ENCODE assay signal across 9 mouse cellular contexts in genomic region chr11:116653709-116654221, GRCm38 (mm10). TPM values are rescaled to one million over a fixed set of nuclear protein-coding genes. Genes with fewer than 3 reads are reported as not detected.
DNase-seq lines count a peak whose midpoint lies in the region; ATAC-seq and TF ChIP-seq lines count a peak whose summit lies in the region.
"Had no signal": no experiment of that assay in that cellular context is flagged by ENCODE, and none has a peak within 500 bp of the region (broad histone marks: within the 10 kb centered on the region; RNA-seq: fewer than 3 reads in every experiment).

No protein-coding gene starts in this region.

- H3K4me1 ChIP-seq in G1E (ENCODE audit: insufficient read depth, low read depth, low read length) = peaks cover 52% of the 10 kb centered on the region
- H3K4me1 ChIP-seq in cortical plate, adult 2 months (ENCODE audit: control insufficient read depth, insufficient read depth, low read length) = peaks cover 8% of the 10 kb centered on the region
- H3K4me1 ChIP-seq in limb, embryonic 15.5 days = peaks cover 59% of the 10 kb centered on the region
- H3K4me1 ChIP-seq in neural tube, embryonic 14.5 days (ENCODE audit: control insufficient read depth, insufficient read depth, low read length) = peaks cover 19% of the 10 kb centered on the region

- no peak for TF ChIP-seq POLR2A in cortical plate, adult 2 months (IDR thresholded peaks at IDR 0.05; ENCODE audit: extremely low read depth, insufficient read depth, low read length)

- peaks cover 53% of the 10 kb centered on the region for H3K27me3 ChIP-seq in G1E (ENCODE audit: insufficient read depth, low read length)
- H3K27me3 ChIP-seq in limb, embryonic 15.5 days = peaks cover 32% of the 10 kb centered on the region
- H3K27me3 ChIP-seq in neural tube, embryonic 14.5 days (ENCODE audit: control insufficient read depth, insufficient read depth, low read length) = peaks cover 12% of the 10 kb centered on the region

- peak overlapping the region; percentile 81 for H3K27ac ChIP-seq in cortical plate, adult 2 months (ENCODE audit: insufficient read depth, low read length)
- no peak overlapping the region for H3K27ac ChIP-seq in limb, embryonic 15.5 days
- 0 out of 2 replicates have a peak overlapping the region, but pooled peaks have one; percentile 28 for H3K27ac ChIP-seq in neural tube, embryonic 14.5 days (ENCODE audit: low read depth, low read length)

- peaks cover 4% of the 10 kb centered on the region; the same call in 1 of the 2 replicates for H3K9me3 ChIP-seq in G1E (replicated peaks)
- no peaks in the 10 kb centered on the region for H3K9me3 ChIP-seq in limb, embryonic 15.5 days
- H3K9me3 ChIP-seq in neural tube, embryonic 14.5 days (ENCODE audit: control insufficient read depth, low read length) = no peaks in the 10 kb centered on the region

- peak overlapping the region; percentile 94 for H3K4me2 ChIP-seq in limb, embryonic 15.5 days
- peak overlapping the region; percentile 96 for H3K4me2 ChIP-seq in neural tube, embryonic 14.5 days (ENCODE audit: low read depth, low read length)

- ATAC-seq in G1E (ENCODE audit: extremely low read depth, insufficient number of reproducible peaks, low FRiP score, poor library complexity, severe bottlenecking) = no peak
- no peak for ATAC-seq in limb, embryonic 15.5 days (ENCODE audit: insufficient number of reproducible peaks, low FRiP score, low TSS enrichment, low read depth)
- 0 out of 2 replicates have a peak, but pooled peaks have one; percentile 50 for ATAC-seq in neural tube, embryonic 14.5 days (ENCODE audit: low read depth)

- H3K36me3 ChIP-seq in G1E (replicated peaks) = no peaks in the 10 kb centered on the region
- H3K36me3 ChIP-seq in limb, embryonic 15.5 days = no peaks in the 10 kb centered on the region
- H3K36me3 ChIP-seq in neural tube, embryonic 14.5 days (ENCODE audit: control insufficient read depth, insufficient read depth, low read length) = no peaks in the 10 kb centered on the region

- WGBS in limb, embryonic 15.5 days = under 1% methylated on average over 47 of the region's 47 CpGs
- under 1% methylated on average over 34 of the region's 47 CpGs for WGBS in neural tube, embryonic 14.5 days

- H3K4me3 ChIP-seq in G1E (ENCODE audit: low read depth, low read length) = peak overlapping the region; percentile 23; the same call in 1 of the 2 replicates
- H3K4me3 ChIP-seq in cortical plate, adult 2 months (ENCODE audit: insufficient read depth, low read length) = peak overlapping the region; percentile 74
- H3K4me3 ChIP-seq in limb, embryonic 15.5 days = peak overlapping the region; percentile 57
- peak overlapping the region; percentile 57 for H3K4me3 ChIP-seq in neural tube, embryonic 14.5 days (ENCODE audit: low read depth, low read length)

- peak overlapping the region; percentile 62 for H3K9ac ChIP-seq in limb, embryonic 15.5 days
- H3K9ac ChIP-seq in neural tube, embryonic 14.5 days (replicated peaks; ENCODE audit: low read depth, low read length) = peak overlapping the region; percentile 72

- no peak for TF ChIP-seq CTCF in G1E (IDR thresholded peaks at IDR 0.05; ENCODE audit: low read depth, low read length)
- no peak for TF ChIP-seq CTCF in cortical plate, adult 2 months (IDR thresholded peaks at IDR 0.05; ENCODE audit: extremely low read depth, insufficient read depth, low read length)

- DNase-seq in gastrocnemius, postnatal 10 days = peak; percentile 61
- no peak for DNase-seq in gastrocnemius, adult 18-20 months (ENCODE audit: low spot score)
- DNase-seq in G1E (ENCODE audit: low spot score) = no peak
- DNase-seq in heart, postnatal 10 days = peak; percentile 60 to 72
- DNase-seq in thymus, adult 18-20 months = no peak

- intact Hi-C loops in heart, postnatal 10 days (cut with DNase I) = no loop called here

RNA-seq across cellular contexts. Expression of gene Cygb, which starts 0.3 kb away (rescaled TPM):
- total RNA-seq in gastrocnemius, postnatal 10 days (2021) = 10 to 100 TPM; 26.6 to 30.3 TPM
- total RNA-seq in gastrocnemius, adult 18-20 months (2021) = 10 to 100 TPM; 10.5 to 15.0 TPM
- not detected in 2 replicates for total RNA-seq in G1E (2014; fragmentation: Nextera tagmentation)
- total RNA-seq in G1E (2017) = not detected in 2 replicates
- polyA plus RNA-seq in G1E (2012) = 0.05 TPM in 1 of 2 replicates, not detected in the other
- 49.6 and 49.8 TPM in 2 replicates for polyA plus RNA-seq in cortical plate, adult 2 months (2012; rRNA removed)
- 10 to 100 TPM; 76.2 to 85.4 TPM for total RNA-seq in heart, postnatal 10 days (2021)
- 20.1 and 22.2 TPM in 2 replicates for polyA plus RNA-seq in limb, embryonic 15.5 days (2015; fragmentation: Nextera tagmentation; extraction: Ambion mirVana)
- polyA plus RNA-seq in neural tube, embryonic 14.5 days (2014; fragmentation: Nextera tagmentation; extraction: Ambion mirVana) = 23.7 and 29.1 TPM in 2 replicates
- total RNA-seq: CH12.LX had no signal

RNA-seq across cellular contexts. Expression of gene Prcd, which starts 0.4 kb away (rescaled TPM):
- total RNA-seq in gastrocnemius, postnatal 10 days (2021) = under 1 TPM in 1 of 2 experiments, not detected in 1; 0.81 TPM
- under 1 TPM; 0.34 to 0.50 TPM for total RNA-seq in gastrocnemius, adult 18-20 months (2021)
- total RNA-seq in G1E (2014; fragmentation: Nextera tagmentation) = 2.6 and 4.3 TPM in 2 replicates
- total RNA-seq in G1E (2017) = 3.2 and 3.7 TPM in 2 replicates
- polyA plus RNA-seq in G1E (2012) = 1.5 and 1.9 TPM in 2 replicates
- polyA plus RNA-seq in cortical plate, adult 2 months (2012; rRNA removed) = 8.2 and 8.4 TPM in 2 replicates
- total RNA-seq in heart, postnatal 10 days (2021) = 1 to 10 TPM; 1.4 to 1.7 TPM
- polyA plus RNA-seq in limb, embryonic 15.5 days (2015; fragmentation: Nextera tagmentation; extraction: Ambion mirVana) = 1.9 and 2.6 TPM in 2 replicates
- 2.7 and 3.1 TPM in 2 replicates for polyA plus RNA-seq in neural tube, embryonic 14.5 days (2014; fragmentation: Nextera tagmentation; extraction: Ambion mirVana)
- total RNA-seq: CH12.LX had no signal

RNA-seq across cellular contexts. Expression of gene Rhbdf2, which starts 26.9 kb away (rescaled TPM):
- total RNA-seq in gastrocnemius, postnatal 10 days (2021) = 1 to 10 TPM; 5.2 to 8.4 TPM
- total RNA-seq in gastrocnemius, adult 18-20 months (2021) = 10 to 100 TPM; 11.2 to 11.9 TPM
- total RNA-seq in G1E (2014; fragmentation: Nextera tagmentation) (2.5 and 5.6 TPM in 2 replicates), G1E (2017) (1.7 and 1.9 TPM in 2 replicates)
- polyA plus RNA-seq in G1E (2012) = 4.2 and 4.8 TPM in 2 replicates
- polyA plus RNA-seq in cortical plate, adult 2 months (2012; rRNA removed) = 1.8 and 2.1 TPM in 2 replicates
- 10 to 100 TPM; 15.4 to 17.7 TPM for total RNA-seq in heart, postnatal 10 days (2021)
- 7.1 and 8.2 TPM in 2 replicates for polyA plus RNA-seq in limb, embryonic 15.5 days (2015; fragmentation: Nextera tagmentation; extraction: Ambion mirVana)
- polyA plus RNA-seq in neural tube, embryonic 14.5 days (2014; fragmentation: Nextera tagmentation; extraction: Ambion mirVana) = 0.52 and 1.1 TPM in 2 replicates

Comparison
In these comparisons a context has a peak if more than half of its experiments do, and no peak if none do; other contexts are left out.
1. DNase-seq: peak in gastrocnemius, postnatal 10 days (single experiment) and heart, postnatal 10 days (2 of 2); none in gastrocnemius, adult 18-20 months (single experiment), G1E (single experiment) and thymus, adult 18-20 months (0 of 2).
2. H3K4me3 ChIP-seq: peak in every context shown above with its lines; median percentile 74 in cortical plate, adult 2 months; 57 in limb, embryonic 15.5 days; 57 in neural tube, embryonic 14.5 days; 23 in G1E.
3. RNA of gene Cygb, which starts 0.3 kb away (total RNA-seq): 76.2 to 85.4 TPM in heart, postnatal 10 days, 26.6 to 30.3 TPM in gastrocnemius, postnatal 10 days and 10.5 to 15.0 TPM in gastrocnemius, adult 18-20 months; not detected in G1E; every median in the first group is over 10 times any median in the second.